Mouse (Mus musculus): ENCODE measurements around the gene Cdk2. TPM values are rescaled to one million over a fixed set of nuclear protein-coding genes. Genes with fewer than 3 reads are reported as not detected.

Gene Cdk2
- total RNA-seq, 1 experiment from 2014 or later = 89.6 TPM

DNA sequence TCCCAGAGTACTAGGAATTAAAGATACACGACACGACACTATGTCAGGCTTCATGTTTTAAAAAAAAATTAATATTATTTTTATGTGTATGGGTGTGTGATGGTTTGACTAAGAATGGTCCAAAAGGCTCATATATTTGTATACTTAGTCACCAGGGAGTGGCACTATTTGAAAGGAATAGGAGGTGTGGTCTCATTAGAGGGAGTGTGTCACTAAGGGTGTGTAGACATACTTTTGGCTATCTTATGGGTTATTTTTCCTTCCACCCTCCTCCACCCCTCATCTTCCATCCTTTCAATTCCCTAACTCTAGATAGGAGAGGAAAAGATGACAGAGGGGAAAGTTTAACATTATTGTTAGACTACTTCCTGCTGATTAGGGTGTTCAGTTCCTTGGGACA, 39.0 kb downstream of the Cdk2 start:
- no peak for ATAC-seq (replicated peaks in 1 of 2; ENCODE audit: insufficient read depth in 1 of 2, low FRiP score in 2 of 2, low TSS enrichment in 1 of 2, low read depth in 1 of 2, poor library complexity in 2 of 2, severe bottlenecking in 2 of 2)

DNA sequence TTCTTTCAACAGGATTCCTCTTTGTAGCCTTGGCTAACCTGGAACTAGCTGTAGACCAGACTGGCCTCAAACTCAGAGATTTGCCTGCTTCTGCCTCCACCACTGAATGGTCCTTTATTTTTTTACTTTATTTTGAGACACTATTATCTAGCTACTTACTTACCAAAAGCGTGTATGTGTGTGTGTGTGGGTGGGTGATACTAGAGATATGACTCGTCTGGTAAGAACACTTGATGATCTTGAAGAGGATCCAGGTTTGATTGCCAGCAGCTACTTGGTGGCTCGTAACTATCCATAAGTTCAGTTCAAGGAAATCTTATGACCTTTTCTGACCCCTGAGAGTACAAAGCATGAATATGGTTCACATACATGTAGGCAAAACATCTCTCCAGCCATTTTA, 39.5 kb downstream of the Cdk2 start:
- no peak for ATAC-seq (replicated peaks in 1 of 2; ENCODE audit: insufficient read depth in 1 of 2, low FRiP score in 2 of 2, low TSS enrichment in 1 of 2, low read depth in 1 of 2, poor library complexity in 2 of 2, severe bottlenecking in 2 of 2)

DNA sequence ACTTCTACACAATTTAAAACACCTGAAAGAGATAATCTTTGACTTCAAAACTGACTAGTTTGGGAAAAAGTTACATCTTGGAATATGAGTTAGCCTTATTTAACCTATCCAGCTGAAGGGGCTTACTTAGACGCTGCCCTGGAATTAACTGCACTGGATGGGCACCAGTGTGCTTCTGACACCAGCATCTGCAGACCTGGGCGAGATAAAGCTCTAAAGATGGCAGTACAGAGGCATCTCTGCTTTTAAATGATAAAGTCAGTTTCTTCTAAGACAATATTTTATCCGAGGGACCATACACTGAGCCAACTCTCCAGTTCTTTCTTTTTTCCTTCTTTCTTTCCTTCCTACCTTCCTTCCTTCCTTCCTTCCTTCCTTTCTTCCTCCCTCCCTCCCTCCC, 40.0 kb downstream of the Cdk2 start:
- no peak; a peak in 1 of 4 replicates for ATAC-seq (replicated peaks in 1 of 2; ENCODE audit: insufficient read depth in 1 of 2, low FRiP score in 2 of 2, low TSS enrichment in 1 of 2, low read depth in 1 of 2, poor library complexity in 2 of 2, severe bottlenecking in 2 of 2)

DNA sequence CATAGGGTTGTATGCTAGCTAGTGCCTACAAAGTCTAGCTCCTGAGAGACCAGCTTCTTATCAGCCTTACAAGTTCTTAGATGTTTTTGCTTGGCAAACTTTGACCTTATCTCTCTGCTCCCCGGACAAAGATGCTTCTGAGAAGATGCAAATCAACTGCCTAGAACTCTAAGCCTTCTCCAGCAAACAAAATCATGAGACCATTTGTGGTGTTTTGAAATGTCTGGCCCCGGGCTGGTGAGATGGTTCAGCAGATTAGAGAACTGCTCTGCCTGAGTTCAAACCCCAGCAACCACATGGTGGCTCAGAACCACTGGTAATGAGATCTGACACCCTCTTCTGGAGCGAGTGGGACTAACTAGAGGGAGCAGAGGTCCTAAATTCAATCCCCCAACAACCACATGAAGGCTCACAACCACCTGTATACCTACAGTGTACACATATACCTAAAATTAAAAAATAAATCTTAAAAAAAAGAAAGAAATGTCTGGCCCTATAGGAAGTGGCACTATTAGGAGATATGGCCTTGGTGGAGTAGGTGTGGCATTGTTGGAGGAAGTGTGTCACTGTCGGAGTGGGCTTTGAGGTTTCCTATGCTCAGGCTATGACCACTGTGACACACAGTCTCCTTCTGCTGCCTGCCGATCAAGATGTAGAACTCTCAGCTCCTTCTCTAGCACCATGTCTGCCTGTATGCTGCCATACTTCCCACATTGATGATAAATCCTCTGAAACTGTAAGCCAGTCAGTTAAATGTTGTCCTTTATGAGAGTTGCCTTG, 41.2 kb downstream of the Cdk2 start:
- no peak for ATAC-seq (replicated peaks in 1 of 2; ENCODE audit: insufficient read depth in 1 of 2, low FRiP score in 2 of 2, low TSS enrichment in 1 of 2, low read depth in 1 of 2, poor library complexity in 2 of 2, severe bottlenecking in 2 of 2)

DNA sequence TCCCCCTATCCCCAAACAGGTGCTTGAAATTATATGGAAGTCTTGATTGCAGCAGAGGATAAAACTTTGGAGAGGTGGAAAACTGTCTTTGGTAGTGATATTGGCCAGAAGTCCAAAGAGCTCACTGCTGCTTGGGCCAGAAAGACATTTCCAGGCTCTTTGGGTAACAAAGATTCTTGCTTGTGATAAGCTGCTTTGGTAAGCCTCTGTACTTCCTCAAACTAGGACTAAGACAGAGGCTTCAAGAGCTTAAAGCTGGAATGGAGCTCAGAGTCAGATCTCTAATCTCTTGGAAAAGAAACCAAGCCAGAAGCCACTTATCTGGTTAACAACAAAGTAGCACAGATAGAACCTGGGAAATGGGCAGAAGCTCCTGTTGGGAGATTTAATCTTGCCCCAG, 42.4 kb downstream of the Cdk2 start:
- 0 out of 4 replicates have a peak, but pooled peaks of 1 of the 2 experiments have one; percentile 29 for ATAC-seq (replicated peaks in 1 of 2; ENCODE audit: insufficient read depth in 1 of 2, low FRiP score in 2 of 2, low TSS enrichment in 1 of 2, low read depth in 1 of 2, poor library complexity in 2 of 2, severe bottlenecking in 2 of 2)

DNA sequence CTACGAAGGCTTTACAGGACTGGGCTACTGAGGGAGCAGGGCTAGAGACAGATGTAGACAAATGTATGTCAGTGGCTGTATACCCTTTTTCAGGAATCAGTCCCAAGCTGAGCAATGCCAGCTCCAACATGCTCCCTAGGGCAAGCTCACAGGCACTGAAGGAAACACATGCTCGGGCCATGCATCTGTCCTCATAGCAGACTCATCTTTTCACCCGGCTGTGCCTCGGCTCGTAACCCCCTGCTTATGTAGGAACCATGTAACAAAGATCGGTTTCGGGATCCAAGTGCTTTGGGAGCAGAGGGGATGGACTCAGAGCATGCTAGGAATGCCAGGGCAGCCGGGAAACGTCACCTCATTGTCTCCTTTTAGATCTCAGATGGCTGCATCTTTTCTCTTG, 45.3 kb downstream of the Cdk2 start:
- ATAC-seq (replicated peaks in 1 of 2; ENCODE audit: insufficient read depth in 1 of 2, low FRiP score in 2 of 2, low TSS enrichment in 1 of 2, low read depth in 1 of 2, poor library complexity in 2 of 2, severe bottlenecking in 2 of 2) = no peak

DNA sequence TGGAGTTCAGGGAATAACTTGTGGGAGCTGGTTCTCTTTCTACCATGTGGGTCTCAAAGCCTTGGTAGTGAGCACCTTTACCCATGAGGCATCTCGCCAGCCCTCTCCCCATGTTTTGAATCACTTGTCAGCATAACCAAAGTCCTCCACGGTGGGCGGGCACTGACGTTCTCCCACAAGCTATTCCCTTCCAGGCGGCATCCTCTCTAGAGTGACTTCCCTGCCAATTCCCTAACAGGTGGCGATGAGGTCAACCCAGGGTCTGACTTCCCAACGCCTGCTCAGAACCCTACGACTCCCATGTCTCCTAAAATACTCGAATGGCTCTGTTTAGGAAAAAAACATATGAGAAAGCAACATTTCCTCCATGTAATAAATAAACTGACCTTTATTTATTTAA, 47.0 kb downstream of the Cdk2 start:
- no peak for ATAC-seq (replicated peaks in 1 of 2; ENCODE audit: insufficient read depth in 1 of 2, low FRiP score in 2 of 2, low TSS enrichment in 1 of 2, low read depth in 1 of 2, poor library complexity in 2 of 2, severe bottlenecking in 2 of 2)

DNA sequence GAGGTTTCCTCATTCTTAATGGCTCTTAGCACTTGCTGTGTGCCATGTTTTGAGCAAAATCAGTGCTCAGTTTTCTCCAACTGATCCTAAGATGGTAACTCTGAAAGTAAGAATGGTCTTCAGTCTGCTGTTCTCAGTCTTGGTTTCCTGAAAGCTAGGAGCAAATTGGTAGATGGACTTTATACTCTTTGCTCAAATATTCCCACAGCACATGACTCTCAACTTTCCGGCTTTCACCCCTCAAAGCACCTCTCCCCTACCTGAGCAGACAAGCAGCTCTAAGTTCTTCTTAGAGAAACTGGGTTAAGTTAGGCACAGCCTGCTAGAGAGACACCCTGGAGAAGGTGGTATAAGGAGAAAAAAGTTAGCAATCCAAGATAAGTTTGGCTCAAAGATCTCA, 48.1 kb downstream of the Cdk2 start:
- no peak for ATAC-seq (replicated peaks in 1 of 2; ENCODE audit: insufficient read depth in 1 of 2, low FRiP score in 2 of 2, low TSS enrichment in 1 of 2, low read depth in 1 of 2, poor library complexity in 2 of 2, severe bottlenecking in 2 of 2)

DNA sequence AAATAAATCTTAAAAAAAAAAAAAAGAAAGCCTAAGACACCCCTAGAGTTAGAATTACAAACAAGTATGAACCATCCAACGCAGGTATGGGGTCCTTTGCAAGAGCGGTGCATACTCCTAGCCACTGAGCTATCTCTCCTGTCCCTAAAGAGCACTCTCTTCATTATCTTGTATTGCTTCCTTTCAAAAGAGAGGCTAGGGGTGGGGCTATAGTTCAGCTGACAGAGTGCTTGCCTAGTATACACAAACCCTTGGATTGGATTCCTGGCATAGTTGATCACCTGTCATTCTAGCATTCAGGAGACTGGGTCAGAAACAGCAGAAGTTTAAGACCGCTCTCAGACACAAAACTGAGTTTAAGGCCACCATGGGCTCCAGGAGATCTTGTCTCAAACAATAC, 49.6 kb downstream of the Cdk2 start:
- ATAC-seq (replicated peaks in 1 of 2; ENCODE audit: insufficient read depth in 1 of 2, low FRiP score in 2 of 2, low TSS enrichment in 1 of 2, low read depth in 1 of 2, poor library complexity in 2 of 2, severe bottlenecking in 2 of 2) = no peak

DNA sequence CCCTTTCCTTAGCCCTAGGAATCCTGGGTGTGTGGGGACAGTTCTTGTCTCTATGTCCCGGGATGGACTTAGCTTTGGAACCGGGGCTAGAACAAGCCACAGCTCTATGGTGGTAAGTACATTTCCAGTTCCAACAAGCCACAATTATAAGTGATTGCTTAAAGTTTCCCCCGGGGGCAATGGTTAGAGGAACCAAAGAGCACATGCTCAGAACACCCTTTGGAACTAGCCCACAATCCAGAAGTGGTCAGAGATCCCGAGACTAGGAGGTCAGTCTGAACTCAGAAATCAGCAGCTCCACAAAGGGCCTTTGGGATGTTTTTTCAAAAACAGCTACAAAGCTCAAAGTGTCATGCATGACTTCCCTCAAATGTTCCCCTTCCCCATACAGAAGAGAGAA, 51.0 kb downstream of the Cdk2 start:
- ATAC-seq (replicated peaks in 1 of 2; ENCODE audit: insufficient read depth in 1 of 2, low FRiP score in 2 of 2, low TSS enrichment in 1 of 2, low read depth in 1 of 2, poor library complexity in 2 of 2, severe bottlenecking in 2 of 2) = no peak

Other genes starting within 250 kb of the Cdk2 start
- 83.2 and 92.7 TPM in 2 replicates for gene Smarcc2, start 245.8 kb downstream of the Cdk2 start, total RNA-seq (2017)
- gene Myl6, start 210.9 kb downstream of the Cdk2 start, total RNA-seq (2017) = 988 and 1,295 TPM in 2 replicates
- gene Myl6b, start 206.3 kb downstream of the Cdk2 start, total RNA-seq (2017) = 1.3 and 3.9 TPM in 2 replicates
- 70.7 and 75.9 TPM in 2 replicates for gene Esyt1, start 179.2 kb downstream of the Cdk2 start, total RNA-seq (2017)
- 13.9 and 16.3 TPM in 2 replicates for gene Zc3h10, start 157.3 kb downstream of the Cdk2 start, total RNA-seq (2017)
- gene Rpl41, start 155.7 kb downstream of the Cdk2 start, total RNA-seq (2017) = 2,366 and 3,073 TPM in 2 replicates
- 225 and 337 TPM in 2 replicates for gene Pa2g4, start 139.0 kb downstream of the Cdk2 start, total RNA-seq (2017)
- 0.99 and 1.8 TPM in 2 replicates for gene Erbb3, start 115.4 kb downstream of the Cdk2 start, total RNA-seq (2017)
- gene Rps26, start 78.3 kb downstream of the Cdk2 start, total RNA-seq (2017) = 1,013 and 1,172 TPM in 2 replicates
- 0.06 and 0.50 TPM in 2 replicates for gene Ikzf4, start 59.0 kb downstream of the Cdk2 start, total RNA-seq (2017)
- gene Suox, start 31.0 kb downstream of the Cdk2 start, total RNA-seq (2017) = 7.7 and 8.0 TPM in 2 replicates
- 36.4 and 51.5 TPM in 2 replicates for gene Rab5b, start 8.8 kb downstream of the Cdk2 start, total RNA-seq (2017)
- gene Pmel, start 836 bp downstream of the Cdk2 start, total RNA-seq (2017) = 1.2 and 1.8 TPM in 2 replicates
- 15.4 and 17.8 TPM in 2 replicates for gene Dgka, start 39.8 kb upstream of the Cdk2 start, total RNA-seq (2017)
- gene Pym1, start 42.9 kb upstream of the Cdk2 start, total RNA-seq (2017) = 29.2 and 57.2 TPM in 2 replicates
- gene Mmp19, start 85.9 kb upstream of the Cdk2 start, total RNA-seq (2017) = 1.0 TPM in 1 of 2 replicates, not detected in the other
- gene Dnajc14, start 99.0 kb upstream of the Cdk2 start, total RNA-seq (2017) = 34.6 and 48.0 TPM in 2 replicates
- 4.9 and 6.8 TPM in 2 replicates for gene Tmem198b, start 99.3 kb upstream of the Cdk2 start, total RNA-seq (2017)
- 200 and 239 TPM in 2 replicates for gene Sarnp, start 112.3 kb upstream of the Cdk2 start, total RNA-seq (2017)
- 61.1 and 74.1 TPM in 2 replicates for gene Ormdl2, start 116.6 kb upstream of the Cdk2 start, total RNA-seq (2017)
- gene Gdf11, start 186.7 kb upstream of the Cdk2 start, total RNA-seq (2017) = 1.8 and 2.7 TPM in 2 replicates
- gene Cd63, start 196.0 kb upstream of the Cdk2 start, total RNA-seq (2017) = 54.5 and 113 TPM in 2 replicates
- 1.3 and 5.1 TPM in 2 replicates for gene Rdh5, start 217.9 kb upstream of the Cdk2 start, total RNA-seq (2017)
- gene Bloc1s1, start 219.0 kb upstream of the Cdk2 start, total RNA-seq (2017) = 52.2 and 102 TPM in 2 replicates
- not detected in 2 replicates for gene Itga7, start 228.8 kb upstream of the Cdk2 start, total RNA-seq (2017)

Data from hematopoietic stem cell, adult 5-6 weeks (primary cell).